Mouse (Mus musculus) brain, embryonic 14.5 days (tissue): ENCODE results near the gene Ehf.

Experiments used
- CTCF ChIP-seq: fragments of 200-500 bp; IDR thresholded peaks from 2 replicates; pipeline ENCODE4 v1.5.1; 2012; ENCODE audit warnings: inconsistent platforms, mild to moderate bottlenecking, moderate library complexity, borderline replicate concordance; ENCODE audit not compliant: insufficient read depth, insufficient read length; ENCODE audit errors: extremely low read depth
- POLR2A ChIP-seq: fragments of 200-500 bp; IDR thresholded peaks from 2 replicates; pipeline ENCODE4 v1.6.1; 2012; ENCODE audit warnings: mild to moderate bottlenecking, inconsistent platforms, borderline replicate concordance; ENCODE audit not compliant: poor library complexity, insufficient read depth, insufficient read length, severe bottlenecking; ENCODE audit errors: extremely low read depth

DNA sequence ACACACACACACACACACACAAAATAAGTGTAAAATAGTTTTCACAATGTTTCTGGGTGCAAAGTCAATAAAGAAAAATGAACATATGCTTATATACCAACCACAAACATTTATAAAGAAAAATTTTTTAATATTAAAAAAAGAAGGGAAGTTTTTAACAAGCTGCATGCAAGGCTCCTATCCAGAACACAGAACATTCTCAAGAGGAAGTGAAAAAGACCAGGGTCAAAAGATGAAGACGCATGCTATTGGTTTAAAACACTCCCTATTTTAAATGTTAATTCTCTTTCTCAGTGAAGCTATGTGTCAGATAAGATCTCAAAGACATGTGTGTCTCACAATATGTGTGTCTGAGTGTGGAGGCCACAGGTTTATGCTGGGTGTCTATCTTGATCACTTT is 39.0 kb upstream of the Ehf start:
- TF ChIP-seq POLR2A (no peak), CTCF (no peak)
